Mouse (Mus musculus) frontal cortex, postnatal 25 days (tissue): ENCODE measurements around the gene Hsp90aa1.
"Not testable (repeated sequence)": the region's sequence is repeated elsewhere in the genome, so short reads cannot be mapped to it uniquely, and the experiment has no call there.

Experiments
- DNase-seq, 2 experiments: peaks; one replicate each; pipeline ENCODE4 v3.0.0; 2022; ENCODE audit warnings: low spot score in 2 of 2

Hsp90aa1 gene

GRCm38 (mm10) chr12:110702556-110702955 lies at the start of gene Hsp90aa1:
TSS of gene Hsp90aa1 (minus strand) at chr12:110702728.
- DNase-seq: no peak

- no peak for DNase-seq
These were observed 48.4 kb upstream of the Hsp90aa1 start for GRCm38 (mm10) chr12:110750770-110751439.

GRCm38 (mm10) chr12:110738158-110738921 lies 35.8 kb upstream of the Hsp90aa1 start:
- DNase-seq: peak in 1 of 2 experiments; percentile 13

GRCm38 (mm10) chr12:110737170-110738157 lies 34.9 kb upstream of the Hsp90aa1 start, which contains the start of gene Wdr20:
TSS of gene Wdr20 (plus strand) at chr12:110737944.
- DNase-seq: peak; percentile 93 to 96

GRCm38 (mm10) chr12:110736641-110737040 lies 34.1 kb upstream of the Hsp90aa1 start:
- no peak for DNase-seq

GRCm38 (mm10) chr12:110733254-110733653 lies 30.7 kb upstream of the Hsp90aa1 start:
- DNase-seq: not testable (repeated sequence)

GRCm38 (mm10) chr12:110726428-110726827 lies 23.9 kb upstream of the Hsp90aa1 start:
- no peak for DNase-seq

GRCm38 (mm10) chr12:110725489-110725888 lies 23.0 kb upstream of the Hsp90aa1 start:
- no peak for DNase-seq

GRCm38 (mm10) chr12:110725051-110725450 lies 22.5 kb upstream of the Hsp90aa1 start:
- no peak for DNase-seq

- no peak for DNase-seq
These were observed 13.5 kb upstream of the Hsp90aa1 start for GRCm38 (mm10) chr12:110716004-110716403.

- no peak for DNase-seq
These were observed 11.7 kb upstream of the Hsp90aa1 start for GRCm38 (mm10) chr12:110714215-110714614.

- DNase-seq: no peak
These were observed 11.3 kb upstream of the Hsp90aa1 start for GRCm38 (mm10) chr12:110713784-110714183.

- no peak for DNase-seq
These were observed 8.7 kb upstream of the Hsp90aa1 start for GRCm38 (mm10) chr12:110711270-110711669.

- DNase-seq: no peak
These were observed 4.9 kb upstream of the Hsp90aa1 start for GRCm38 (mm10) chr12:110707451-110707850.

- DNase-seq: no peak
These were observed 4.1 kb upstream of the Hsp90aa1 start for GRCm38 (mm10) chr12:110706337-110707231.

- DNase-seq: not testable (repeated sequence)
These were observed 2.9 kb upstream of the Hsp90aa1 start for GRCm38 (mm10) chr12:110705419-110705818.

- no peak for DNase-seq
These were observed 1.2 kb upstream of the Hsp90aa1 start for GRCm38 (mm10) chr12:110703682-110704081.

- peak; percentile 75 to 77 for DNase-seq
These were observed 512 bp upstream of the Hsp90aa1 start for GRCm38 (mm10) chr12:110703008-110703471.

- DNase-seq: not testable (repeated sequence)
These were observed 1.2 kb downstream of the Hsp90aa1 start for GRCm38 (mm10) chr12:110701363-110701762.

GRCm38 (mm10) chr12:110700730-110701129 lies 1.8 kb downstream of the Hsp90aa1 start:
- DNase-seq: no peak

- no peak for DNase-seq
These were observed 3.4 kb downstream of the Hsp90aa1 start for GRCm38 (mm10) chr12:110699171-110699547.
